Comparison of ENCODE assay signal across 10 mouse cellular contexts in the genomic region with DNA sequence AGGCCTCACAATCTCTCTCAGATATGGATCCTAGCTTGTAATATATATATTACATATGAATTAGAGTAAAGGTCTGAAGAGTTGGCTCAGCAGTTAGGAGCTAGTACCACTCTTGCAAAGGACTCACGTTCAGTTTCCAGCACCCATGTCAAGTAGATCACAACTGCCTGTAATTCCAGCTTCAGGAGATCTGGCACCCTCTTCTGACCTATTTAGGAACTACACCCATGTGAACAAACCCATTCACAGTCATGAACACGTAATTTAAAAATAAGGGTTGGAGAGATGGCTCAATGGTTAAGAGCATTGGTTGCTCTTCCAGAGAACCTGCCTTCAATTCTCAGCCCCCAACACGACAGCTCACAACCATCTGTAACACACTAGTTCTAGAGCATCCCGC. TPM values are rescaled to one million over a fixed set of nuclear protein-coding genes. Genes with fewer than 3 reads are reported as not detected.
DNase-seq lines count a peak whose midpoint lies in the region; ATAC-seq and TF ChIP-seq lines count a peak whose summit lies in the region.
"Had no signal": no experiment of that assay in that cellular context is flagged by ENCODE, and none has a peak within 500 bp of the region (broad histone marks: within the 10 kb centered on the region; RNA-seq: fewer than 3 reads in every experiment).

No protein-coding gene starts in this region.

- DNase-seq in cerebellum, postnatal 10 days = peak; percentile 24 to 45
- DNase-seq in cerebellum, postnatal 4 days (ENCODE audit: low spot score in 2 of 2) = no peak
- DNase-seq in liver, embryonic 14.5 days (ENCODE audit: low read depth in 3 of 3, low spot score in 3 of 3) = no peak
- DNase-seq in A20 (ENCODE audit: low read depth, low spot score) (peak; percentile 56), WW6 (ENCODE audit: low read depth, low spot score) (peak; percentile 42), adipocyte (ENCODE audit: low spot score) (no peak)
- no peak for DNase-seq in urinary bladder, adult 2 months (ENCODE audit: low spot score)
- DNase-seq: cerebellum, postnatal 36 days had no signal

- WGBS in liver, embryonic 14.5 days (ENCODE audit: insufficient replicate concordance) = 67% methylated on average over 4 of the region's 4 CpGs
- WGBS in liver, embryonic 12.5 days (ENCODE audit: insufficient replicate concordance) = 80% methylated on average over 4 of the region's 4 CpGs

- no peak overlapping the region for H3K4me2 ChIP-seq in liver, embryonic 14.5 days (ENCODE audit: low read depth)
- H3K4me2 ChIP-seq in liver, embryonic 12.5 days = no peak overlapping the region
- H3K4me2 ChIP-seq: midbrain, embryonic 13.5 days had no signal

- H3K27me3 ChIP-seq in liver, embryonic 14.5 days (ENCODE audit: control insufficient read depth, insufficient read depth, low read length) = no peaks in the 10 kb centered on the region
- H3K27me3 ChIP-seq in liver, embryonic 12.5 days (replicated peaks) = no peaks in the 10 kb centered on the region
- H3K27me3 ChIP-seq: midbrain, embryonic 13.5 days had no signal

- no peaks in the 10 kb centered on the region for H3K36me3 ChIP-seq in liver, embryonic 14.5 days (replicated peaks; ENCODE audit: control insufficient read depth, insufficient read depth, low read depth)
- H3K36me3 ChIP-seq in liver, embryonic 12.5 days = no peaks in the 10 kb centered on the region
- H3K36me3 ChIP-seq: midbrain, embryonic 13.5 days had no signal

- peak; percentile 53; the same call in 1 of the 2 replicates for TF ChIP-seq CTCF in liver, embryonic 14.5 days (IDR thresholded peaks at IDR 0.05; ENCODE audit: low read depth)

- peaks cover 3% of the 10 kb centered on the region for H3K9me3 ChIP-seq in liver, embryonic 14.5 days (ENCODE audit: control insufficient read depth, low read length)
- H3K9me3 ChIP-seq in liver, embryonic 12.5 days (replicated peaks) = no peaks in the 10 kb centered on the region
- H3K9me3 ChIP-seq: midbrain, embryonic 13.5 days had no signal

- H3K9ac ChIP-seq in liver, embryonic 14.5 days (replicated peaks) = no peak overlapping the region
- H3K9ac ChIP-seq in liver, embryonic 12.5 days = no peak overlapping the region
- H3K9ac ChIP-seq: midbrain, embryonic 13.5 days had no signal

- H3K27ac ChIP-seq in liver, embryonic 14.5 days = no peak overlapping the region
- H3K27ac ChIP-seq in liver, embryonic 12.5 days = no peak overlapping the region
- H3K27ac ChIP-seq: midbrain, embryonic 13.5 days had no signal

- no peak for ATAC-seq in liver, embryonic 14.5 days (ENCODE audit: insufficient read depth)
- no peak for ATAC-seq in liver, embryonic 12.5 days
- ATAC-seq: midbrain, embryonic 13.5 days had no signal

- no peak for TF ChIP-seq EP300 in liver, embryonic 14.5 days (IDR thresholded peaks at IDR 0.05; ENCODE audit: low read depth)

- no peak overlapping the region for H3K4me3 ChIP-seq in liver, embryonic 14.5 days (ENCODE audit: insufficient read depth in 1 of 2, low read depth in 2 of 2, low read length in 2 of 2)
- H3K4me3 ChIP-seq in liver, embryonic 12.5 days = no peak overlapping the region
- H3K4me3 ChIP-seq: midbrain, embryonic 13.5 days had no signal

- H3K4me1 ChIP-seq in liver, embryonic 14.5 days (replicated peaks; ENCODE audit: control insufficient read depth in 2 of 2, insufficient read depth in 2 of 2, low read length in 1 of 2) = peaks cover 0 to 9% of the 10 kb centered on the region in 2 experiments; a peak in 2 of 4 replicates
- H3K4me1 ChIP-seq in liver, embryonic 12.5 days = peaks cover 17% of the 10 kb centered on the region

RNA-seq across cellular contexts. Expression of gene Zhx3, which starts 3.3 kb away (rescaled TPM):
- polyA plus RNA-seq in liver, embryonic 14.5 days (2012; rRNA removed) = 0.49 and 0.73 TPM in 2 replicates
- polyA plus RNA-seq in liver, embryonic 14.5 days (2014; fragmentation: Nextera tagmentation; extraction: Ambion mirVana) = 1.4 and 1.6 TPM in 2 replicates
- polyA plus RNA-seq in liver, embryonic 12.5 days (2016; fragmentation: Nextera tagmentation; extraction: Ambion mirVana) = 2.9 and 3.1 TPM in 2 replicates
- 5.7 and 10.5 TPM in 2 replicates for polyA plus RNA-seq in urinary bladder, adult 2 months (2012; rRNA removed)

RNA-seq across cellular contexts. Expression of gene Lpin3, which starts 4.4 kb away (rescaled TPM):
- polyA plus RNA-seq in liver, embryonic 14.5 days (2012; rRNA removed) = 0.49 and 0.52 TPM in 2 replicates
- polyA plus RNA-seq in liver, embryonic 14.5 days (2014; fragmentation: Nextera tagmentation; extraction: Ambion mirVana) = 0.29 and 0.67 TPM in 2 replicates
- polyA plus RNA-seq in liver, embryonic 12.5 days (2016; fragmentation: Nextera tagmentation; extraction: Ambion mirVana) = 0.98 and 1.1 TPM in 2 replicates
- 21.1 and 28.2 TPM in 2 replicates for polyA plus RNA-seq in urinary bladder, adult 2 months (2012; rRNA removed)

RNA-seq across cellular contexts. Expression of gene Emilin3, which starts 36.0 kb away (rescaled TPM):
- 0.14 and 0.20 TPM in 2 replicates for polyA plus RNA-seq in liver, embryonic 14.5 days (2012; rRNA removed)
- polyA plus RNA-seq in liver, embryonic 14.5 days (2014; fragmentation: Nextera tagmentation; extraction: Ambion mirVana) = 0.08 TPM in 1 of 2 replicates, not detected in the other
- 0.99 and 1.3 TPM in 2 replicates for polyA plus RNA-seq in liver, embryonic 12.5 days (2016; fragmentation: Nextera tagmentation; extraction: Ambion mirVana)
- 0.09 and 0.17 TPM in 2 replicates for polyA plus RNA-seq in urinary bladder, adult 2 months (2012; rRNA removed)

Comparison
In these comparisons a context has a peak if more than half of its experiments do, and no peak if none do; other contexts are left out.
1. DNase-seq: peak in cerebellum, postnatal 10 days (2 of 2), A20 (single experiment) and WW6 (single experiment); none in cerebellum, postnatal 4 days (0 of 2), liver, embryonic 14.5 days (0 of 3), adipocyte (single experiment) and urinary bladder, adult 2 months (single experiment).
2. RNA of gene Lpin3, which starts 4.4 kb away (polyA plus RNA-seq): 21.1 to 28.2 TPM in urinary bladder, adult 2 months; 0.98 to 1.1 TPM in liver, embryonic 12.5 days and 0.29 to 0.67 TPM in liver, embryonic 14.5 days; every median in the first group is over 10 times any median in the second.